Mouse (Mus musculus) lung, postnatal 0 days (tissue): Measurements from ENCODE around the gene Tcstv1.
"Not testable (repeated sequence)": the region's sequence is repeated elsewhere in the genome, so short reads cannot be mapped to it uniquely, and the experiment has no call there.

ENCODE experiments used
- CTCF ChIP-seq: IDR thresholded peaks from 2 replicates; pipeline ENCODE4 v1.5.1; 2016; ENCODE audit warnings: antibody characterized with exemption, mild to moderate bottlenecking
- EP300 ChIP-seq: IDR thresholded peaks from 2 replicates; pipeline ENCODE4 v1.6.1; 2016; ENCODE audit warnings: antibody characterized with exemption, mild to moderate bottlenecking, control low read depth

DNA sequence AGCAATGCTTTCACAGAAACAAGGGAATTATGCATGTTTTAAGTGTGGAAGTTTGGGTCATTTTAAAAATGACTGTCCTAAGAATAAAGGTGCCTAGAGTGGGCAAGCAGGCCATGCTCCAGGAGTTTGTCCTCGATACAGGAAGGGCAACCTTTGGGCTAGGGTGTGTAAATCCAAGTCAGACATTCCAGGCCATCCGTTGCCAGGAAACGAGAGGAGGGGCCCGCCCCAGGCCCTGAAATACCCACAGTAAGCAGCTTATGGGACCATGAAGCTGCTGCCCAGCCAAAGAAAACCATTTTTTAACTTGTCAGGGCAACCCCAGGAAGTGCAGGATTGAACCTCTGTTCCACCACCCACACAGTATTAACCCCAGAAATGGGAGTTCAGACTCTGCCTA is 7.7 kb downstream of the Tcstv1 start:
- TF ChIP-seq CTCF, EP300: not testable (repeated sequence)
